Mouse (Mus musculus) layer of hippocampus, postnatal 25 days (tissue): ENCODE results near the gene Atf2. TPM values are rescaled to one million over a fixed set of nuclear protein-coding genes. Genes with fewer than 3 reads are reported as not detected.
A peak's percentile ranks its signal among the peaks of the same experiment; 100 is the strongest.

Source experiments
- DNase-seq, 2 experiments: peaks; one replicate each; pipeline ENCODE4 v3.0.0; 2022; ENCODE audit warnings: mixed read lengths in 2 of 2, low spot score in 1 of 2; ENCODE audit errors: extremely low spot score in 1 of 2
- total RNA-seq, 2 experiments: library from RNA; stranded (reverse); gene quantifications; 2 replicates each; pipeline ENCODE4 v1.2.3; 2021

Gene Atf2
- total RNA-seq, 2 experiments from 2014 or later, result 132 to 140 TPM

- DNase-seq, result no peak
Observed at GRCm38 (mm10) chr2:73779796-73780195, 112.6 kb downstream of the Atf2 start.

GRCm38 (mm10) chr2:73779016-73779595 is 113.3 kb downstream of the Atf2 start:
- DNase-seq, result no peak

- no peak for DNase-seq
Observed at GRCm38 (mm10) chr2:73776936-73777335, 115.5 kb downstream of the Atf2 start.

- no peak for DNase-seq
Observed at GRCm38 (mm10) chr2:73775683-73776310, 116.6 kb downstream of the Atf2 start.

- DNase-seq, result peak; percentile 66 to 68
Observed at GRCm38 (mm10) chr2:73774786-73775682, 117.4 kb downstream of the Atf2 start, which contains the start of gene Chn1. Gene Chn1, minus strand, starts transcription at chr2:73775346.

GRCm38 (mm10) chr2:73772945-73773344 is 119.5 kb downstream of the Atf2 start:
- DNase-seq, result no peak

- DNase-seq, result no peak
Observed at GRCm38 (mm10) chr2:73768669-73769068, 123.8 kb downstream of the Atf2 start.

Other genes with a start within 250 kb of the Atf2 start
- gene Chn1, start 117.3 kb downstream of the Atf2 start, total RNA-seq, result 1,000 to 10,000 TPM; 1,740 to 1,825 TPM
- 100 to 1,000 TPM; 530 to 583 TPM for gene Atp5g3, start 18.7 kb upstream of the Atf2 start, total RNA-seq